Comparison of ENCODE assay signal across 10 mouse cellular contexts in the genomic region with DNA sequence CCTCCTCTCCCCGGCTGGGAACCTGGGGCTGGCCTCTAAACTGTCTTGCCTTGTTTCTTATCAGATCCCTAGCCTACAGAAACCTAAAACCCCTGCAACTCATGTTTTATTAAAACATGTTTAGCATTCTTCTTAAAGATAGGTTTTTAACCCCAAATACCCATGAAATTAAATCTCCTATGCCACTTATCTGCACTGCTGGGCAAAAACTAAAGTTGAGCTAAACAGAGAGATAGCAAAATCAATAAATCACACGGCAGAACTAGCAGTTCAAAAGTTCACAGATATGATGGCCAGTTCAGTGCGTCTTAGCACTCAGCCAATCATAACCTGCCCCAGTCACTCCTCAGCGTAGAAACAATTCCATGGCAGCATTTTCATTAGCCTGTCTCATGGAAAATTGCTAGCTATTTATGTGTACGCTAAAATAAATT.
DNase-seq lines count a peak whose midpoint lies in the region; ATAC-seq and TF ChIP-seq lines count a peak whose summit lies in the region.
"Had no signal": no experiment of that assay in that cellular context is flagged by ENCODE, and none has a peak within 500 bp of the region (broad histone marks: within the 10 kb centered on the region; RNA-seq: fewer than 3 reads in every experiment).

No protein-coding gene starts in this region.

- no peak for DNase-seq in gastrocnemius, adult 2 months
- no peak for DNase-seq in gastrocnemius, postnatal 25 days
- peak; percentile 86 for DNase-seq in midbrain, embryonic 11.5 days (ENCODE audit: low spot score, missing footprints)
- DNase-seq in lung, postnatal 4 days: no peak
- DNase-seq in left cerebral cortex, postnatal 14 days (ENCODE audit: low spot score in 2 of 2): no peak

- no peaks in the 10 kb centered on the region for H3K36me3 ChIP-seq in midbrain, embryonic 11.5 days (ENCODE audit: control insufficient read depth, insufficient read depth, low read length)
- H3K36me3 ChIP-seq in midbrain, embryonic 13.5 days: no peaks in the 10 kb centered on the region
- H3K36me3 ChIP-seq in intestine, postnatal 0 days (ENCODE audit: control insufficient read depth, insufficient read depth): no peaks in the 10 kb centered on the region
- H3K36me3 ChIP-seq in stomach, embryonic 15.5 days: no peaks in the 10 kb centered on the region

- intact Hi-C loops in gastrocnemius, adult 2 months (cut with DNase I): no loop called here
- intact Hi-C loops in left cerebral cortex, postnatal 14 days (cut with DNase I): no loop called here

- no peak for TF ChIP-seq CTCF in gastrocnemius, adult 2 months (IDR thresholded peaks at IDR 0.05)
- no peak for TF ChIP-seq CTCF in intestine, postnatal 0 days (IDR thresholded peaks at IDR 0.05; ENCODE audit: low read depth)

- H3K4me1 ChIP-seq in midbrain, embryonic 11.5 days (ENCODE audit: control insufficient read depth, insufficient read depth, low read length): peaks cover 54% of the 10 kb centered on the region
- H3K4me1 ChIP-seq in midbrain, embryonic 13.5 days (replicated peaks): peaks cover 63% of the 10 kb centered on the region
- H3K4me1 ChIP-seq in intestine, postnatal 0 days (replicated peaks; ENCODE audit: control insufficient read depth, insufficient read depth, low read length): peaks cover 14% of the 10 kb centered on the region
- H3K4me1 ChIP-seq in stomach, embryonic 15.5 days: peaks cover 33% of the 10 kb centered on the region

- no peak for ATAC-seq in midbrain, embryonic 11.5 days (ENCODE audit: low FRiP score)
- ATAC-seq in midbrain, embryonic 13.5 days: no peak
- peak; percentile 77 for ATAC-seq in intestine, postnatal 0 days
- peak; percentile 61; the same call in 1 of the 2 replicates for ATAC-seq in stomach, embryonic 15.5 days (ENCODE audit: insufficient read depth, low FRiP score, low read depth)
- ATAC-seq: Patski had no signal

- H3K27me3 ChIP-seq in midbrain, embryonic 11.5 days (ENCODE audit: control insufficient read depth, insufficient read depth, low read length): no peaks in the 10 kb centered on the region
- H3K27me3 ChIP-seq in midbrain, embryonic 13.5 days: no peaks in the 10 kb centered on the region
- no peaks in the 10 kb centered on the region for H3K27me3 ChIP-seq in intestine, postnatal 0 days (replicated peaks; ENCODE audit: control insufficient read depth, insufficient read depth, low read length)
- no peaks in the 10 kb centered on the region for H3K27me3 ChIP-seq in stomach, embryonic 15.5 days (replicated peaks)
- H3K27me3 ChIP-seq: Patski had no signal

- no peak overlapping the region for H3K4me2 ChIP-seq in midbrain, embryonic 11.5 days
- H3K4me2 ChIP-seq in midbrain, embryonic 13.5 days (replicated peaks): no peak overlapping the region
- peak overlapping the region; percentile 48 for H3K4me2 ChIP-seq in intestine, postnatal 0 days (replicated peaks; ENCODE audit: low read depth)
- peak overlapping the region; percentile 33 for H3K4me2 ChIP-seq in stomach, embryonic 15.5 days
- H3K4me2 ChIP-seq: hindbrain, embryonic 14.5 days had no signal

- WGBS in midbrain, embryonic 11.5 days: 36% methylated on average over 5 of the region's 5 CpGs
- WGBS in midbrain, embryonic 13.5 days: 22% methylated on average over 5 of the region's 5 CpGs
- WGBS in intestine, postnatal 0 days: 16% methylated on average over 5 of the region's 5 CpGs
- 25% methylated on average over 5 of the region's 5 CpGs for WGBS in stomach, embryonic 15.5 days

- H3K9ac ChIP-seq in midbrain, embryonic 11.5 days (ENCODE audit: low read length): no peak overlapping the region
- H3K9ac ChIP-seq in midbrain, embryonic 13.5 days (replicated peaks): no peak overlapping the region
- no peak overlapping the region for H3K9ac ChIP-seq in intestine, postnatal 0 days (ENCODE audit: low read depth, low read length)
- no peak overlapping the region for H3K9ac ChIP-seq in stomach, embryonic 15.5 days
- H3K9ac ChIP-seq: hindbrain, embryonic 14.5 days had no signal

- no peak overlapping the region for H3K4me3 ChIP-seq in gastrocnemius, adult 2 months
- H3K4me3 ChIP-seq in midbrain, embryonic 11.5 days (ENCODE audit: low read depth, low read length): no peak overlapping the region
- H3K4me3 ChIP-seq in midbrain, embryonic 13.5 days (replicated peaks): no peak overlapping the region
- H3K4me3 ChIP-seq in intestine, postnatal 0 days (ENCODE audit: low read depth, low read length): no peak overlapping the region
- no peak overlapping the region for H3K4me3 ChIP-seq in stomach, embryonic 15.5 days (replicated peaks)

- no peaks in the 10 kb centered on the region for H3K9me3 ChIP-seq in midbrain, embryonic 11.5 days (ENCODE audit: control insufficient read depth, low read length)
- H3K9me3 ChIP-seq in midbrain, embryonic 13.5 days: no peaks in the 10 kb centered on the region
- H3K9me3 ChIP-seq in intestine, postnatal 0 days (ENCODE audit: control insufficient read depth): no peaks in the 10 kb centered on the region
- H3K9me3 ChIP-seq in stomach, embryonic 15.5 days: no peaks in the 10 kb centered on the region

- H3K27ac ChIP-seq in gastrocnemius, adult 2 months: peak overlapping the region; percentile 52
- H3K27ac ChIP-seq in midbrain, embryonic 11.5 days (ENCODE audit: low read depth, low read length): no peak overlapping the region
- no peak overlapping the region for H3K27ac ChIP-seq in midbrain, embryonic 13.5 days
- peak overlapping the region; percentile 68 for H3K27ac ChIP-seq in intestine, postnatal 0 days (ENCODE audit: low read depth, low read length)
- H3K27ac ChIP-seq in stomach, embryonic 15.5 days: peak overlapping the region; percentile 62; the same call in 1 of the 2 replicates
- H3K27ac ChIP-seq: hindbrain, embryonic 14.5 days had no signal

Comparison
In these comparisons a context has a peak if more than half of its experiments do, and no peak if none do; other contexts are left out.
1. H3K27ac ChIP-seq: peak in gastrocnemius, adult 2 months (single experiment), intestine, postnatal 0 days (single experiment) and stomach, embryonic 15.5 days (single experiment); none in midbrain, embryonic 11.5 days (single experiment) and midbrain, embryonic 13.5 days (single experiment).
2. ATAC-seq: peak in intestine, postnatal 0 days (single experiment) and stomach, embryonic 15.5 days (single experiment); none in midbrain, embryonic 11.5 days (single experiment) and midbrain, embryonic 13.5 days (single experiment).
3. H3K4me2 ChIP-seq: peak in intestine, postnatal 0 days (single experiment) and stomach, embryonic 15.5 days (single experiment); none in midbrain, embryonic 11.5 days (single experiment) and midbrain, embryonic 13.5 days (single experiment).